Mouse (Mus musculus): Measurements from ENCODE around the gene Rab30.

- no peak for TF ChIP-seq JUN (IDR thresholded peaks at IDR 0.05; ENCODE audit: insufficient read depth, low read depth, low read length)
- TF ChIP-seq UBTF (IDR thresholded peaks at IDR 0.05; ENCODE audit: low read depth, low read length) = no peak
- TF ChIP-seq ZNF384 (IDR thresholded peaks at IDR 0.05; ENCODE audit: low read depth, low read length) = no peak
- TF ChIP-seq CHD2 (IDR thresholded peaks at IDR 0.05; ENCODE audit: low read length) = no peak
- TF ChIP-seq JUND (conservative IDR thresholded peaks at IDR 0.05; ENCODE audit: low read depth, low read length) = no peak
- no peak for TF ChIP-seq POLR2A (IDR thresholded peaks at IDR 0.05; ENCODE audit: low read depth, low read length)
- TF ChIP-seq CTCF (conservative IDR thresholded peaks at IDR 0.05 in 1 of 2, IDR thresholded peaks at IDR 0.05 in 1 of 2; ENCODE audit: low read depth in 2 of 2, low read length in 2 of 2) = no peak
Measured at GRCm38 (mm10) chr7:92765426-92765825, 24.0 kb downstream of the Rab30 start.
